In genomic region chr5:111509575-111510057, GRCm38 (mm10) we compare ENCODE assay signal across 8 mouse cellular contexts.
DNase-seq lines count a peak whose midpoint lies in the region; ATAC-seq and TF ChIP-seq lines count a peak whose summit lies in the region.

No protein-coding gene starts in this region.

- TF ChIP-seq CTCF in bone marrow, adult 2 months (IDR thresholded peaks at IDR 0.05; ENCODE audit: control insufficient read depth, insufficient read depth, low read length), result no peak

- H3K9ac ChIP-seq in limb, embryonic 12.5 days (replicated peaks), result peak overlapping the region; percentile 42
- H3K9ac ChIP-seq in neural tube, embryonic 12.5 days, result no peak overlapping the region

- ATAC-seq in CD4-positive, CD25-positive, alpha-beta regulatory T cell, adult 4 months, result peak; percentile 25
- ATAC-seq in limb, embryonic 12.5 days (ENCODE audit: insufficient number of reproducible peaks, insufficient read depth, low FRiP score, low TSS enrichment, low read depth), result peak; percentile 32
- ATAC-seq in neural tube, embryonic 12.5 days (ENCODE audit: low FRiP score, low read depth), result no peak

- no peaks in the 10 kb centered on the region for H3K9me3 ChIP-seq in limb, embryonic 12.5 days
- H3K9me3 ChIP-seq in neural tube, embryonic 12.5 days, result no peaks in the 10 kb centered on the region

- no peaks in the 10 kb centered on the region for H3K36me3 ChIP-seq in limb, embryonic 12.5 days
- no peaks in the 10 kb centered on the region for H3K36me3 ChIP-seq in neural tube, embryonic 12.5 days

- intact Hi-C loops in heart, postnatal 36 days (cut with DNase I), result loop anchor here (1.0 kb wide), 1 partner anchor 92 kb away; the partner anchor contains the start of gene Mn1
- intact Hi-C loops in left cerebral cortex, postnatal 4 days (cut with DNase I), result no loop called here
- intact Hi-C loops in left cerebral cortex, postnatal 10 days (cut with DNase I), result no loop called here
- intact Hi-C loops in gastrocnemius, postnatal 14 days (cut with DNase I; ENCODE audit: low total_unique reads), result no loop called here

- peak; percentile 22 to 37 for DNase-seq in heart, postnatal 36 days
- DNase-seq in left cerebral cortex, postnatal 4 days, result no peak
- no peak for DNase-seq in left cerebral cortex, postnatal 10 days (ENCODE audit: extremely low spot score in 1 of 2, low spot score in 2 of 2)
- DNase-seq in gastrocnemius, postnatal 14 days, result no peak

- peak overlapping the region; percentile 56 for H3K4me2 ChIP-seq in limb, embryonic 12.5 days
- peak overlapping the region; percentile 48 for H3K4me2 ChIP-seq in neural tube, embryonic 12.5 days (replicated peaks)

- 0% methylated on average over 9 of the region's 9 CpGs for WGBS in bone marrow, adult 2 months
- 13% methylated on average over 9 of the region's 9 CpGs for WGBS in limb, embryonic 12.5 days
- WGBS in neural tube, embryonic 12.5 days, result 5% methylated on average over 9 of the region's 9 CpGs

- peak overlapping the region; percentile 88 for H3K27ac ChIP-seq in bone marrow, adult 2 months (ENCODE audit: control insufficient read depth, insufficient read depth, low read depth, low read length, poor library complexity)
- H3K27ac ChIP-seq in limb, embryonic 12.5 days, result peak overlapping the region; percentile 45
- H3K27ac ChIP-seq in neural tube, embryonic 12.5 days, result no peak overlapping the region

- peaks cover 36% of the 10 kb centered on the region for H3K27me3 ChIP-seq in limb, embryonic 12.5 days
- peaks cover 19% of the 10 kb centered on the region for H3K27me3 ChIP-seq in neural tube, embryonic 12.5 days (replicated peaks)

- peaks cover 17% of the 10 kb centered on the region for H3K4me1 ChIP-seq in bone marrow, adult 2 months (ENCODE audit: control insufficient read depth, insufficient read depth, low read length)
- H3K4me1 ChIP-seq in limb, embryonic 12.5 days (replicated peaks), result peaks cover 49% of the 10 kb centered on the region
- H3K4me1 ChIP-seq in neural tube, embryonic 12.5 days, result peaks cover 49% of the 10 kb centered on the region

- H3K4me3 ChIP-seq in bone marrow, adult 2 months (replicated peaks; ENCODE audit: control insufficient read depth, low read depth, low read length), result peak overlapping the region; percentile 73
- H3K4me3 ChIP-seq in limb, embryonic 12.5 days (replicated peaks), result peak overlapping the region; percentile 38
- H3K4me3 ChIP-seq in neural tube, embryonic 12.5 days, result no peak overlapping the region

- TF ChIP-seq POLR2A in bone marrow, adult 2 months (IDR thresholded peaks at IDR 0.05; ENCODE audit: borderline replicate concordance, control insufficient read depth, low read depth, low read length), result no peak

Comparison
In these comparisons a context has a peak if more than half of its experiments do, and no peak if none do; other contexts are left out.
1. DNase-seq: peak in heart, postnatal 36 days (2 of 2); none in left cerebral cortex, postnatal 4 days (single experiment), left cerebral cortex, postnatal 10 days (0 of 2) and gastrocnemius, postnatal 14 days (single experiment).